ENCODE assay signal across 9 mouse cellular contexts in genomic region chr2:125368616-125369015, GRCm38 (mm10).
DNase-seq lines count a peak whose midpoint lies in the region; ATAC-seq lines count a peak whose summit lies in the region.
"Had no signal": no experiment of that assay in that cellular context is flagged by ENCODE, and none has a peak within 500 bp of the region (broad histone marks: within the 10 kb centered on the region; RNA-seq: fewer than 3 reads in every experiment).

No protein-coding gene starts in this region.

- H3K36me3 ChIP-seq in midbrain, embryonic 14.5 days (ENCODE audit: control insufficient read depth, insufficient read depth, low read length), result peaks cover 14% of the 10 kb centered on the region; the same call in 1 of the 2 replicates

- H3K9me3 ChIP-seq in midbrain, embryonic 14.5 days (ENCODE audit: control insufficient read depth, low read length), result no peaks in the 10 kb centered on the region

- peak; percentile 7 for DNase-seq in kidney, adult 9 months
- DNase-seq in kidney, adult 11 months, result no peak
- peak; percentile 57 for DNase-seq in Muller cell, postnatal 12 days (ENCODE audit: inconsistent ontology term)
- peak; percentile 44 for DNase-seq in gastrocnemius, postnatal 25 days
- DNase-seq in kidney, postnatal 4 days, result peak; percentile 26 to 40
- DNase-seq in midbrain, embryonic 14.5 days, result no peak
- DNase-seq in T-cell, adult 2 months (ENCODE audit: low spot score), result no peak
- DNase-seq: cerebellum, adult 11-12 months; spleen, adult 18-20 months had no signal

- H3K4me1 ChIP-seq in midbrain, embryonic 14.5 days (ENCODE audit: control insufficient read depth, insufficient read depth, low read length), result no peaks in the 10 kb centered on the region

- 87% methylated on average over 4 of the region's 4 CpGs for WGBS in midbrain, embryonic 14.5 days

- ATAC-seq in midbrain, embryonic 14.5 days (ENCODE audit: low FRiP score, low TSS enrichment), result no peak

- no peak overlapping the region for H3K4me2 ChIP-seq in midbrain, embryonic 14.5 days (ENCODE audit: low read length)

- no peak overlapping the region for H3K4me3 ChIP-seq in midbrain, embryonic 14.5 days (replicated peaks; ENCODE audit: low read depth, low read length)

- no peak overlapping the region for H3K27ac ChIP-seq in midbrain, embryonic 14.5 days (replicated peaks; ENCODE audit: low read depth, low read length)

- H3K27me3 ChIP-seq in midbrain, embryonic 14.5 days (ENCODE audit: control insufficient read depth, insufficient read depth, low read length), result no peaks in the 10 kb centered on the region

- H3K9ac ChIP-seq in midbrain, embryonic 14.5 days (replicated peaks; ENCODE audit: low read length), result no peak overlapping the region

Comparison
In these comparisons a context has a peak if more than half of its experiments do, and no peak if none do; other contexts are left out.
1. DNase-seq: peak in kidney, adult 9 months (single experiment), Muller cell, postnatal 12 days (single experiment), gastrocnemius, postnatal 25 days (single experiment) and kidney, postnatal 4 days (2 of 2); none in kidney, adult 11 months (single experiment), midbrain, embryonic 14.5 days (single experiment) and T-cell, adult 2 months (single experiment).